Mouse (Mus musculus): ENCODE data around the gene Sec16a. TPM values are rescaled to one million over a fixed set of nuclear protein-coding genes. Genes with fewer than 3 reads are reported as not detected.

The Sec16a gene
- polyA plus RNA-seq, 1 experiment from 2014 or later, result 30.4 TPM

- Histone ChIP-seq H3K27me3 (replicated peaks; ENCODE audit: low read depth, poor library complexity, severe bottlenecking) (no peaks in the 10 kb centered on the region), H3K9me3 (no peaks in the 10 kb centered on the region), H3K27ac (replicated peaks) (peak overlapping the region; percentile 89), H3K36me3 (replicated peaks) (peaks cover 27% of the 10 kb centered on the region), H3K4me1 (peaks cover 44% of the 10 kb centered on the region), H3K4me3 (peak overlapping the region; percentile 92)
- WGBS, result 6% methylated on average over 15 of the region's 15 CpGs
- DNase-seq (ENCODE audit: low spot score), result no peak
Observed at GRCm38 (mm10) chr2:26444368-26444767, 648 bp downstream of the Sec16a start.

GRCm38 (mm10) chr2:26443876-26444275 is 1.1 kb downstream of the Sec16a start:
- DNase-seq (ENCODE audit: low spot score), result no peak
- H3K9me3 ChIP-seq, result no peaks in the 10 kb centered on the region
- 0 out of 2 replicates have a peak overlapping the region, but pooled peaks have one; percentile 89 for H3K27ac ChIP-seq (replicated peaks)
- peaks cover 31% of the 10 kb centered on the region for H3K36me3 ChIP-seq (replicated peaks)
- H3K4me3 ChIP-seq, result peak overlapping the region; percentile 92
- WGBS, result 58% methylated on average over 3 of the region's 3 CpGs
- H3K4me1 ChIP-seq, result peaks cover 44% of the 10 kb centered on the region
- no peaks in the 10 kb centered on the region for H3K27me3 ChIP-seq (replicated peaks; ENCODE audit: low read depth, poor library complexity, severe bottlenecking)

GRCm38 (mm10) chr2:26442843-26443242 is 2.2 kb downstream of the Sec16a start:
- Histone ChIP-seq H3K4me1 (peaks cover 43% of the 10 kb centered on the region), H3K27me3 (replicated peaks; ENCODE audit: low read depth, poor library complexity, severe bottlenecking) (no peaks in the 10 kb centered on the region), H3K9me3 (no peaks in the 10 kb centered on the region), H3K4me3 (no peak overlapping the region), H3K27ac (replicated peaks) (no peak overlapping the region), H3K36me3 (replicated peaks) (peaks cover 42% of the 10 kb centered on the region)
- 87% methylated on average over 1 of the region's 1 CpGs for WGBS
- no peak for DNase-seq (ENCODE audit: low spot score)

GRCm38 (mm10) chr2:26441688-26442087 is 3.3 kb downstream of the Sec16a start:
- H3K4me1 ChIP-seq, result peaks cover 32% of the 10 kb centered on the region
- H3K27ac ChIP-seq (replicated peaks), result no peak overlapping the region
- no peak for DNase-seq (ENCODE audit: low spot score)
- H3K9me3 ChIP-seq, result no peaks in the 10 kb centered on the region
- H3K4me3 ChIP-seq, result no peak overlapping the region
- 80% methylated on average over 5 of the region's 5 CpGs for WGBS
- no peaks in the 10 kb centered on the region for H3K27me3 ChIP-seq (replicated peaks; ENCODE audit: low read depth, poor library complexity, severe bottlenecking)
- peaks cover 52% of the 10 kb centered on the region for H3K36me3 ChIP-seq (replicated peaks)

- Histone ChIP-seq H3K27ac (replicated peaks) (no peak overlapping the region), H3K36me3 (replicated peaks) (peaks cover 53% of the 10 kb centered on the region), H3K27me3 (replicated peaks; ENCODE audit: low read depth, poor library complexity, severe bottlenecking) (no peaks in the 10 kb centered on the region), H3K4me1 (peaks cover 27% of the 10 kb centered on the region), H3K9me3 (no peaks in the 10 kb centered on the region), H3K4me3 (no peak overlapping the region)
- 91% methylated on average over 4 of the region's 4 CpGs for WGBS
- no peak for DNase-seq (ENCODE audit: low spot score)
Observed at GRCm38 (mm10) chr2:26441261-26441660, 3.8 kb downstream of the Sec16a start.

GRCm38 (mm10) chr2:26439671-26440070 is 5.3 kb downstream of the Sec16a start:
- no peaks in the 10 kb centered on the region for H3K9me3 ChIP-seq
- no peaks in the 10 kb centered on the region for H3K27me3 ChIP-seq (replicated peaks; ENCODE audit: low read depth, poor library complexity, severe bottlenecking)
- no peak overlapping the region for H3K4me3 ChIP-seq
- H3K36me3 ChIP-seq (replicated peaks), result peaks cover 69% of the 10 kb centered on the region
- H3K27ac ChIP-seq (replicated peaks), result no peak overlapping the region
- peaks cover 16% of the 10 kb centered on the region for H3K4me1 ChIP-seq
- whole genome bisulfite sequencing, result 91% methylated on average over 6 of the region's 6 CpGs
- DNase-seq (ENCODE audit: low spot score), result no peak

- no peaks in the 10 kb centered on the region for H3K9me3 ChIP-seq
- no peaks in the 10 kb centered on the region for H3K27me3 ChIP-seq (replicated peaks; ENCODE audit: low read depth, poor library complexity, severe bottlenecking)
- DNase-seq (ENCODE audit: low spot score), result no peak
- H3K36me3 ChIP-seq (replicated peaks), result peaks cover 82% of the 10 kb centered on the region
- H3K4me3 ChIP-seq, result no peak overlapping the region
- no peak overlapping the region for H3K27ac ChIP-seq (replicated peaks)
- 92% methylated on average over 7 of the region's 7 CpGs for WGBS
- H3K4me1 ChIP-seq, result peaks cover 5% of the 10 kb centered on the region; the same call in 1 of the 2 replicates
Observed at GRCm38 (mm10) chr2:26438373-26438772, 6.6 kb downstream of the Sec16a start.

GRCm38 (mm10) chr2:26437221-26437620 is 7.8 kb downstream of the Sec16a start:
- no peak for DNase-seq (ENCODE audit: low spot score)
- no peaks in the 10 kb centered on the region for H3K4me1 ChIP-seq
- H3K9me3 ChIP-seq, result no peaks in the 10 kb centered on the region
- WGBS, result 88% methylated on average over 4 of the region's 4 CpGs
- no peak overlapping the region for H3K27ac ChIP-seq (replicated peaks)
- H3K27me3 ChIP-seq (replicated peaks; ENCODE audit: low read depth, poor library complexity, severe bottlenecking), result no peaks in the 10 kb centered on the region
- peaks cover 94% of the 10 kb centered on the region for H3K36me3 ChIP-seq (replicated peaks)
- no peak overlapping the region; the same call in 1 of the 2 replicates for H3K4me3 ChIP-seq

GRCm38 (mm10) chr2:26434791-26435572 is 10.0 kb downstream of the Sec16a start:
- 91% methylated on average over 7 of the region's 7 CpGs for WGBS
- H3K36me3 ChIP-seq (replicated peaks), result peaks cover 96% of the 10 kb centered on the region
- no peak overlapping the region for H3K4me3 ChIP-seq
- H3K9me3 ChIP-seq, result no peaks in the 10 kb centered on the region
- no peak for DNase-seq (ENCODE audit: low spot score)
- no peaks in the 10 kb centered on the region for H3K27me3 ChIP-seq (replicated peaks; ENCODE audit: low read depth, poor library complexity, severe bottlenecking)
- H3K27ac ChIP-seq (replicated peaks), result no peak overlapping the region
- no peaks in the 10 kb centered on the region for H3K4me1 ChIP-seq

GRCm38 (mm10) chr2:26429851-26430250 is 15.2 kb downstream of the Sec16a start:
- Histone ChIP-seq H3K4me1 (no peaks in the 10 kb centered on the region), H3K27ac (replicated peaks) (no peak overlapping the region), H3K4me3 (no peak overlapping the region), H3K27me3 (replicated peaks; ENCODE audit: low read depth, poor library complexity, severe bottlenecking) (no peaks in the 10 kb centered on the region), H3K36me3 (replicated peaks) (peaks cover 100% of the 10 kb centered on the region), H3K9me3 (no peaks in the 10 kb centered on the region)
- no peak for DNase-seq (ENCODE audit: low spot score)
- 92% methylated on average over 5 of the region's 5 CpGs for WGBS

GRCm38 (mm10) chr2:26424541-26424940 is 20.5 kb downstream of the Sec16a start:
- whole genome bisulfite sequencing, result 94% methylated on average over 2 of the region's 2 CpGs
- peaks cover 99% of the 10 kb centered on the region for H3K36me3 ChIP-seq (replicated peaks)
- H3K4me1 ChIP-seq, result no peaks in the 10 kb centered on the region
- no peaks in the 10 kb centered on the region for H3K9me3 ChIP-seq
- no peak overlapping the region for H3K4me3 ChIP-seq
- H3K27ac ChIP-seq (replicated peaks), result no peak overlapping the region
- no peak for DNase-seq (ENCODE audit: low spot score)
- H3K27me3 ChIP-seq (replicated peaks; ENCODE audit: low read depth, poor library complexity, severe bottlenecking), result no peaks in the 10 kb centered on the region

- no peaks in the 10 kb centered on the region for H3K4me1 ChIP-seq
- no peaks in the 10 kb centered on the region for H3K9me3 ChIP-seq
- no peak for DNase-seq (ENCODE audit: low spot score)
- no peaks in the 10 kb centered on the region for H3K27me3 ChIP-seq (replicated peaks; ENCODE audit: low read depth, poor library complexity, severe bottlenecking)
- peaks cover 99% of the 10 kb centered on the region for H3K36me3 ChIP-seq (replicated peaks)
- H3K27ac ChIP-seq (replicated peaks), result no peak overlapping the region
- WGBS, result 92% methylated on average over 1 of the region's 1 CpGs
- no peak overlapping the region for H3K4me3 ChIP-seq
Observed at GRCm38 (mm10) chr2:26423086-26423485, 21.9 kb downstream of the Sec16a start.

GRCm38 (mm10) chr2:26421969-26422368 is 23.0 kb downstream of the Sec16a start:
- no peak for DNase-seq (ENCODE audit: low spot score)
- H3K4me3 ChIP-seq, result no peak overlapping the region
- H3K27ac ChIP-seq (replicated peaks), result no peak overlapping the region
- H3K4me1 ChIP-seq, result no peaks in the 10 kb centered on the region
- 91% methylated on average over 2 of the region's 2 CpGs for WGBS
- H3K36me3 ChIP-seq (replicated peaks), result peaks cover 99% of the 10 kb centered on the region
- no peaks in the 10 kb centered on the region for H3K9me3 ChIP-seq
- no peaks in the 10 kb centered on the region for H3K27me3 ChIP-seq (replicated peaks; ENCODE audit: low read depth, poor library complexity, severe bottlenecking)
